Mouse (Mus musculus): Measurements from ENCODE around the gene Nrip1.

DNA sequence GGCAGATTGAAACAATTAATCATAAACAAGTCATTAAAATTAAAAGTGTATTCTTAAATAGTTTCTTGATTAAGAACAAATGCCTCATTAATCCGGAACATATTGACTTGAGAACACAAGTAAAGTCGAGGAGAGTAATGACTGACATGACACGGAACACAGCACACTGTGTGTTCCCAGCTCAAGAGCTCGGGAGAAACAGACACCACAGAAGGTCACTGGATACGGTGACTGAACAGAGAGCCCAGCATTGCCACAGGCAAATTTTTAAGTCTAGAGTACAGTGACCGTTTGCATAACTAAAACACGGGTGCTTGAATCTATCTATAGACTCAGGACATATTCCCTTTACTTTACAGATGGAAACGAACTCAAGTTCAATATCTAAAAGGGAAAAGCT, 134.3 kb downstream of the Nrip1 start:
- TF ChIP-seq MYOG (IDR thresholded peaks at IDR 0.05; ENCODE audit: control insufficient read depth, extremely low read depth, insufficient read length) (no peak), CTCF (IDR thresholded peaks at IDR 0.05; ENCODE audit: control insufficient read depth, insufficient read depth, insufficient read length) (no peak), MAX (IDR thresholded peaks at IDR 0.05) (no peak), MYOD1 (IDR thresholded peaks at IDR 0.05; ENCODE audit: control insufficient read depth, insufficient read length, low read depth) (no peak)
